9 mouse cellular contexts compared by ENCODE assay signal in genomic region chr4:141705331-141705730, GRCm38 (mm10). TPM values are rescaled to one million over a fixed set of nuclear protein-coding genes. Genes with fewer than 3 reads are reported as not detected.
DNase-seq lines count a peak whose midpoint lies in the region; ATAC-seq lines count a peak whose summit lies in the region.
"Had no signal": no experiment of that assay in that cellular context is flagged by ENCODE, and none has a peak within 500 bp of the region (broad histone marks: within the 10 kb centered on the region; RNA-seq: fewer than 3 reads in every experiment).

No protein-coding gene starts in this region.

- peak; percentile 85; the same call in 1 of the 2 replicates for ATAC-seq in frontal cortex, adult (ENCODE audit: low TSS enrichment)
- ATAC-seq: liver, postnatal 0 days had no signal

- DNase-seq in kidney, postnatal 14 days = peak; percentile 43
- DNase-seq in kidney, adult 8-10 months = no peak
- DNase-seq in layer of hippocampus, postnatal 10 days (ENCODE audit: low spot score in 2 of 2) = peak; percentile 74 to 76
- peak; percentile 64 to 68 for DNase-seq in right cerebral cortex, adult 2 months (ENCODE audit: low spot score in 2 of 2)
- no peak for DNase-seq in urinary bladder, adult 2 months (ENCODE audit: low spot score)
- no peak for DNase-seq in spleen, postnatal 36 days (ENCODE audit: low spot score in 2 of 2)
- DNase-seq: liver, postnatal 0 days had no signal

RNA-seq across cellular contexts. Expression of gene Ddi2, which starts 17.9 kb away (rescaled TPM):
- total RNA-seq in layer of hippocampus, postnatal 10 days (2021) = 10 to 100 TPM; 31.1 to 31.9 TPM
- polyA plus RNA-seq in urinary bladder, adult 2 months (2012; rRNA removed) = 38.9 and 40.9 TPM in 2 replicates

RNA-seq across cellular contexts. Expression of gene Rsc1a1, which starts 19.9 kb away (rescaled TPM):
- total RNA-seq in layer of hippocampus, postnatal 10 days (2021) = 1 to 10 TPM in 1 of 2 experiments, under 1 TPM in 1; 0.87 to 1.6 TPM
- 14.4 and 17.2 TPM in 2 replicates for polyA plus RNA-seq in urinary bladder, adult 2 months (2012; rRNA removed)
- polyA plus RNA-seq: embryonic facial prominence, embryonic 12.5 days; liver, postnatal 0 days had no signal

RNA-seq across cellular contexts. Expression of gene Plekhm2, which starts 40.6 kb away (rescaled TPM):
- total RNA-seq in layer of hippocampus, postnatal 10 days (2021) = 10 to 100 TPM; 55.8 to 57.4 TPM
- 31.5 and 32.0 TPM in 2 replicates for polyA plus RNA-seq in urinary bladder, adult 2 months (2012; rRNA removed)

RNA-seq across cellular contexts. Expression of gene Agmat, which starts 41.1 kb away (rescaled TPM):
- not detected for total RNA-seq in layer of hippocampus, postnatal 10 days (2021)
- not detected in 2 replicates for polyA plus RNA-seq in urinary bladder, adult 2 months (2012; rRNA removed)
- polyA plus RNA-seq: embryonic facial prominence, embryonic 12.5 days had no signal

Comparison
In these comparisons a context has a peak if more than half of its experiments do, and no peak if none do; other contexts are left out.
1. DNase-seq: peak in kidney, postnatal 14 days (single experiment), layer of hippocampus, postnatal 10 days (2 of 2) and right cerebral cortex, adult 2 months (2 of 2); none in kidney, adult 8-10 months (0 of 2), urinary bladder, adult 2 months (single experiment) and spleen, postnatal 36 days (0 of 2).